Mouse (Mus musculus): ENCODE data around the gene Cxcr5. TPM values are rescaled to one million over a fixed set of nuclear protein-coding genes. Genes with fewer than 3 reads are reported as not detected.

The Cxcr5 gene
- polyA plus RNA-seq, 1 experiment from 2014 or later: not detected

DNA sequence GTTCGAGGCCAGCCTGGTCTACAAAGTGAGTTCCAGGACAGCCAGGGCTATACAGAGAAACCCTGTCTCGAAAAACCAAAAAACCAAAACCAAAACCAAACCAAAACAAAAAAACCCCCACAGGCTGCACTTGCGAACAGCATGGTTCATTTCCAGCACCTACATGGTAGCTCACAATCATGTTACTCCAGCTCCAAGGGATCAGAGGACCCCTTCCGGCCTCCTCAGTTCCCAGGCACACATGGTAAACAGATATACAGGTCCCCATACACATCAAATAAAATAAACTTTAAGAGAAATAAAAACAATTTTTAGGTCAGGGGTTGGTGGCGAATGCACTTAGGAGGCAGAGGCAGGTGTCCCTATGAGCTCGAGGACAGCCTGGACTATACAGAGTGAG lies 41.1 kb upstream of the Cxcr5 start:
- 68% methylated on average over 6 of the region's 6 CpGs for WGBS
- no peaks in the 10 kb centered on the region for H3K27me3 ChIP-seq (replicated peaks; ENCODE audit: control insufficient read depth, insufficient read depth, low read length)
- H3K4me1 ChIP-seq (replicated peaks; ENCODE audit: control insufficient read depth, insufficient read depth, low read length): peaks cover 34% of the 10 kb centered on the region
- peak overlapping the region; percentile 99; the same call in 1 of the 2 replicates for H3K4me3 ChIP-seq (replicated peaks; ENCODE audit: low read length)
- no peak for ATAC-seq
- peak overlapping the region; percentile 92 for H3K4me2 ChIP-seq (ENCODE audit: low read length)
- H3K9ac ChIP-seq (replicated peaks; ENCODE audit: low read depth, low read length): no peak overlapping the region
- H3K27ac ChIP-seq (ENCODE audit: low read length): peak overlapping the region; percentile 13; the same call in 1 of the 2 replicates
- no peaks in the 10 kb centered on the region; the same call in 1 of the 2 replicates for H3K36me3 ChIP-seq (ENCODE audit: control insufficient read depth, insufficient read depth)
- no peaks in the 10 kb centered on the region for H3K9me3 ChIP-seq (ENCODE audit: control insufficient read depth, low read length)

DNA sequence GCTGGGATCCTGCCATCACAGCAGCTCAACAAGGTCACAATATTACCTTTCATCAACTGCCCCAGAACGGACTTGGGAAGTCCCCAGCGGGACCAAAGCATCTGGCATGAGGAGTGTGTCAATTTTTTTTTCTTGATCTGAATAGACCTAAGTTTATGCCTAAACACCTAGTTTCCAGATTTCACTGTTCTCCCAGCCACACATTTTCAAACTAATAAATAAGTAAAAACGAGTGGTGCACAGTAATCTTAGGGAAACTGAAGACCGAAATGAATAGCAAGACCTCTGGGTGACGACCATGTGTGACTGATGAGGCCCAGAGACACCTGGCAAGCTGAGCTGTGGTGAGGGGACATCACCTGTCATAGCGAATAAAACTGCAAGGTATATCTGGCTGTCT lies 39.1 kb upstream of the Cxcr5 start:
- no peak for ATAC-seq
- H3K9me3 ChIP-seq (ENCODE audit: control insufficient read depth, low read length): no peaks in the 10 kb centered on the region
- H3K4me1 ChIP-seq (replicated peaks; ENCODE audit: control insufficient read depth, insufficient read depth, low read length): peaks cover 25% of the 10 kb centered on the region
- H3K4me3 ChIP-seq (replicated peaks; ENCODE audit: low read length): no peak overlapping the region
- H3K36me3 ChIP-seq (ENCODE audit: control insufficient read depth, insufficient read depth): no peaks in the 10 kb centered on the region
- no peaks in the 10 kb centered on the region for H3K27me3 ChIP-seq (replicated peaks; ENCODE audit: control insufficient read depth, insufficient read depth, low read length)
- H3K4me2 ChIP-seq (ENCODE audit: low read length): no peak overlapping the region
- WGBS: 81% methylated on average over 6 of the region's 6 CpGs
- no peak overlapping the region for H3K9ac ChIP-seq (replicated peaks; ENCODE audit: low read depth, low read length)
- no peak overlapping the region for H3K27ac ChIP-seq (ENCODE audit: low read length)

DNA sequence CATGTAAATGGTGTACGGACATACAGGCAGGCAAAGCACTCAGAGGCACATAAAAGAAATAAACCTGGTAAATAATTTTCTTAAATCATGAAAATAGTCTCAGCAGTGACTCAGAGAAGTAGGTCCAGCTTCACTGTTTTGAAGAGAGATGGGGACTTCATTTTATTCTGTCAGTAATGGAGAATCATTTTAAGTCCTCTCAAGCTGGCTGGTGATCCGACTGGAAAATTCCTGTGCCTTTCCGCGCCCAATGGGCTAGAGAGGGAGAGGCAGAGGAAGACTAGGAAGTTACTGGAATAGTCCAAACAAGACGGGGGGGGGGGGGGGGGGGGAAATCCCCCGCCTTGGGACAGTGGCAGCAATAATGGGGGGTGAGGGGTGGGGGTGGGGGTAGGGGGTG lies 37.9 kb upstream of the Cxcr5 start:
- H3K4me2 ChIP-seq (ENCODE audit: low read length): no peak overlapping the region
- no peak for ATAC-seq
- no peak overlapping the region for H3K27ac ChIP-seq (ENCODE audit: low read length)
- H3K4me3 ChIP-seq (replicated peaks; ENCODE audit: low read length): no peak overlapping the region
- H3K9me3 ChIP-seq (ENCODE audit: control insufficient read depth, low read length): no peaks in the 10 kb centered on the region
- no peak overlapping the region for H3K9ac ChIP-seq (replicated peaks; ENCODE audit: low read depth, low read length)
- no peaks in the 10 kb centered on the region for H3K36me3 ChIP-seq (ENCODE audit: control insufficient read depth, insufficient read depth)
- H3K4me1 ChIP-seq (replicated peaks; ENCODE audit: control insufficient read depth, insufficient read depth, low read length): peaks cover 25% of the 10 kb centered on the region
- WGBS: 21% methylated on average over 4 of the region's 6 CpGs
- no peaks in the 10 kb centered on the region for H3K27me3 ChIP-seq (replicated peaks; ENCODE audit: control insufficient read depth, insufficient read depth, low read length)

DNA sequence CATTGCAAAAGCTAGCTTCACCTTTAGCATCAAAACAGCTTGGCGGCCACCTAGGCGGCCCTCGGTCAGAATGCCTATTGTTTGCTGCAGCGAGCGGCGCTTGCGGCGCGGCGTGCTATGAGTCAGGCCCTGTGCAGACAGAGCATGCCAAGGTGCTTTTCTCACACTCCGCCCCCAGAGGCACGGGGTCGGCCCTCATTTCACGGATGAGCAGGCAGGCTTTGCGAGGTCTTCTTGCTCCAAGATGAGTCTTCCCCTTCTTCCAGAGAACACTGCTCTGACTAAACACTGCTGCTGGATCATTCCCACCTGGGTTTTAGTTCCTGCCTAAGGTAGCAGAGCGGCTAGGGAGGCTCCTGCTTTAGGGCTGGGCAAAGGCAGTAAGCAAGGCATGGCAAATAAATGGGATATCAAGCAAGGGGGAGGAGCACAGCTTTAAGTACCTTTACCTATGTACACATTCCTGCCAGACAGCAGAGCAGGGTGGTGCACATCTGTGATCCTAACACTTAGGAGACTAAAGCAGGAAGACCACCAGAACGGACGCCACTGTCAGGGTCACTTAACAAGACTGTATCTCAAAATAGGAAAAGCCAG lies 37.3 kb upstream of the Cxcr5 start:
- peak overlapping the region; percentile 36 for H3K9ac ChIP-seq (replicated peaks; ENCODE audit: low read depth, low read length)

DNA sequence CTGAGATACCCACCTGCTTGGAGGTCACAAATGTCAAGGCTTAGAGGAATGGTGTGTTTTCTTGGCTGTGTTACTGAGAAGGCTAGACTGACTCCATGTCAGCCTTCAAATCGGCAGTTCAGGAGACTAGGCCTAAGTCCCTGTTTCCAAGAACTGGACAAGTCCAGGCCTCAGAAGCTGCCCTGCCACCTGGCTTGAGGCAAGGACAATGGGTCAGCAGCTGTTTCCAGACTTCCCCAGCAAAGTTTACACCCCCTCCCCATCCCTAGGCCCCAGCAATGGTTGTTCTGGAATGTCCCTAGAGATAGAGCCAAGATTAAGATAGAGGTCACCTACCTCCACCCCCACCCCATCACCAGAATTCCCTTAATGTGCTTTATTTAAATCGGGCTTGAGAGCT lies 36.1 kb upstream of the Cxcr5 start:
- no peak overlapping the region for H3K4me3 ChIP-seq (replicated peaks; ENCODE audit: low read length)
- no peaks in the 10 kb centered on the region for H3K36me3 ChIP-seq (ENCODE audit: control insufficient read depth, insufficient read depth)
- H3K9ac ChIP-seq (replicated peaks; ENCODE audit: low read depth, low read length): no peak overlapping the region
- no peaks in the 10 kb centered on the region for H3K27me3 ChIP-seq (replicated peaks; ENCODE audit: control insufficient read depth, insufficient read depth, low read length)
- no peak overlapping the region for H3K4me2 ChIP-seq (ENCODE audit: low read length)
- H3K4me1 ChIP-seq (replicated peaks; ENCODE audit: control insufficient read depth, insufficient read depth, low read length): peaks cover 14% of the 10 kb centered on the region
- WGBS: 96% methylated on average over 2 of the region's 2 CpGs
- no peak for ATAC-seq
- no peak overlapping the region for H3K27ac ChIP-seq (ENCODE audit: low read length)
- no peaks in the 10 kb centered on the region for H3K9me3 ChIP-seq (ENCODE audit: control insufficient read depth, low read length)

More for the DNA sequence above, 37.3 kb upstream of the Cxcr5 start:
- Histone ChIP-seq H3K4me1 (replicated peaks; ENCODE audit: control insufficient read depth, insufficient read depth, low read length) (peaks cover 25% of the 10 kb centered on the region), H3K36me3 (ENCODE audit: control insufficient read depth, insufficient read depth) (no peaks in the 10 kb centered on the region), H3K4me3 (replicated peaks; ENCODE audit: low read length) (peak overlapping the region; percentile 10; the same call in 1 of the 2 replicates), H3K4me2 (ENCODE audit: low read length) (peak overlapping the region; percentile 41), H3K27ac (ENCODE audit: low read length) (no peak overlapping the region), H3K9me3 (ENCODE audit: control insufficient read depth, low read length) (no peaks in the 10 kb centered on the region), H3K27me3 (replicated peaks; ENCODE audit: control insufficient read depth, insufficient read depth, low read length) (no peaks in the 10 kb centered on the region)
- no peak for ATAC-seq
- 5% methylated on average over 18 of the region's 18 CpGs for WGBS

DNA sequence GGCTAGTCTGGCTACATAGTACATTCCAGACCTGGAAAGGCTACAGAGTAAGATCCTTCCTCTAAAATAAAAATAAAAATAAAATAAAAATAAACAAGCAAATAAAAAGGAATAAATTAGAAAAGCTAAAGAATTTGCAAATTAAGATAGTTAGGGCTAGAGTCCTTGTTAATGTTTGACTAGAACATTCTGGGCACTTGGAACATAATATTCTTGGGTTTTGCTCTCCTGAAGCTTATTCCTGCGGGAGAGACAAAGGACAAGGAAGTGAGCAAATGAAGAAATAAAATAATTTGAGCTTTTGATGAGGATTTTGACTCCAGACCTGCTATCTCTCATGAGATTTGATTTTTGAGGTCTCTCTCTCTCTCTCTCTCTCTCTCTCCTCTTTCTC lies 33.9 kb upstream of the Cxcr5 start:
- ATAC-seq: no peak
- no peak overlapping the region for H3K4me3 ChIP-seq (replicated peaks; ENCODE audit: low read length)
- 87% methylated on average over 1 of the region's 1 CpGs for WGBS
- no peaks in the 10 kb centered on the region for H3K36me3 ChIP-seq (ENCODE audit: control insufficient read depth, insufficient read depth)
- H3K9me3 ChIP-seq (ENCODE audit: control insufficient read depth, low read length): no peaks in the 10 kb centered on the region
- peaks cover 11% of the 10 kb centered on the region for H3K4me1 ChIP-seq (replicated peaks; ENCODE audit: control insufficient read depth, insufficient read depth, low read length)
- H3K4me2 ChIP-seq (ENCODE audit: low read length): no peak overlapping the region
- no peak overlapping the region for H3K27ac ChIP-seq (ENCODE audit: low read length)
- no peaks in the 10 kb centered on the region for H3K27me3 ChIP-seq (replicated peaks; ENCODE audit: control insufficient read depth, insufficient read depth, low read length)
- no peak overlapping the region for H3K9ac ChIP-seq (replicated peaks; ENCODE audit: low read depth, low read length)

DNA sequence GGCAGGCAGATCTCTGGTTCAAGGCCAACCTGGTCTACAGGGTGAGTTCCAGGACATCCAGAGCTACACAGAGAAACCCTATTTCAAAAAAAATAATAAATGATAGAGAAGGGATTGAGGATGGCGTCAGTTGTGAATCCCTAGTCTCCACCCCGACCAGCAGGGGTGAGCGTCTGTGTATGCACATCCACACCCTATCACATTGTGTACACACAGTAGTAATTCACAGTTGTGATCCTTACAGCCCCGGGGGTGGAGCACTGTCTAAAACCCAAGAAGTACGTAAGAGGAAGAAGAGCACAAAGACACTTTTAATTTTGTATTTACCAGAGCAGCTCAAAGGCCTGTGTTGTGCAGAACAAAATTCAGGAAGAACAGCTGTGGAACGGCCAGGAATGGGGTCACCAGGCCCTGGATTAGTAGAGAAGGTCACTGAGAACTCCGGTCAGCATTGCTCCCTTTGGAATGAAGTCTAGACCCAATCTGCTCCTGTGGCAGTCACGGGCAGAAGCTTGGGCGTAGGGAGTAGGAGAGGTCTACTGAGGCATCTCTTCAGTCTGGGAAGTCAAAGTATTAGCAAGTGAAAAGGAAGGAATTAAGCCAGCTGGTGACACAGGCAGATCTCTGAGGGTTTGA lies 33.3 kb upstream of the Cxcr5 start:
- Histone ChIP-seq H3K9me3 (ENCODE audit: control insufficient read depth, low read length) (no peaks in the 10 kb centered on the region), H3K36me3 (ENCODE audit: control insufficient read depth, insufficient read depth) (no peaks in the 10 kb centered on the region), H3K4me1 (replicated peaks; ENCODE audit: control insufficient read depth, insufficient read depth, low read length) (peaks cover 11% of the 10 kb centered on the region), H3K4me3 (replicated peaks; ENCODE audit: low read length) (no peak overlapping the region), H3K4me2 (ENCODE audit: low read length) (no peak overlapping the region), H3K9ac (replicated peaks; ENCODE audit: low read depth, low read length) (no peak overlapping the region), H3K27me3 (replicated peaks; ENCODE audit: control insufficient read depth, insufficient read depth, low read length) (no peaks in the 10 kb centered on the region), H3K27ac (ENCODE audit: low read length) (no peak overlapping the region)
- no peak for ATAC-seq
- WGBS: 87% methylated on average over 9 of the region's 9 CpGs

DNA sequence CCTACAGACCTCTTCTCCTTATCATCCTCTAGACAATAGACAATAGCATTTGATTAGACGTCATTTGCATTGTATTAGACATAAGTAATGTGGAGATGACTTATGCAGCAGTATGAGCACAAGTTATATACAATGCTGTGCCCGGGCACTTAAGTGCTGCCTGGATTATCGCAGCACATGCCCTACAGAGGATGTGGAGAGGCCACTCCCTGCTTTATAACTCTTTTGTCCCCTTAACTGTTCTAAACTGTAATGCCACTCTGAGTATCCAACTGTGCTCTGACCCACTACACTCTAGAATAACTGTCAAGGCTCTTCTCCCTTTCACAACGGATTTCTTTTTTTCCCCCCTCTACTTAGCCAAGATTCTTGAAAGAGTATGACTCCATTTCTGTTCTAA lies 32.2 kb upstream of the Cxcr5 start:
- Histone ChIP-seq H3K27ac (ENCODE audit: low read length) (no peak overlapping the region), H3K36me3 (ENCODE audit: control insufficient read depth, insufficient read depth) (no peaks in the 10 kb centered on the region), H3K4me1 (replicated peaks; ENCODE audit: control insufficient read depth, insufficient read depth, low read length) (peaks cover 6% of the 10 kb centered on the region), H3K4me3 (replicated peaks; ENCODE audit: low read length) (no peak overlapping the region), H3K4me2 (ENCODE audit: low read length) (no peak overlapping the region), H3K27me3 (replicated peaks; ENCODE audit: control insufficient read depth, insufficient read depth, low read length) (no peaks in the 10 kb centered on the region), H3K9me3 (ENCODE audit: control insufficient read depth, low read length) (no peaks in the 10 kb centered on the region), H3K9ac (replicated peaks; ENCODE audit: low read depth, low read length) (no peak overlapping the region)
- WGBS: 84% methylated on average over 4 of the region's 4 CpGs
- ATAC-seq: no peak

DNA sequence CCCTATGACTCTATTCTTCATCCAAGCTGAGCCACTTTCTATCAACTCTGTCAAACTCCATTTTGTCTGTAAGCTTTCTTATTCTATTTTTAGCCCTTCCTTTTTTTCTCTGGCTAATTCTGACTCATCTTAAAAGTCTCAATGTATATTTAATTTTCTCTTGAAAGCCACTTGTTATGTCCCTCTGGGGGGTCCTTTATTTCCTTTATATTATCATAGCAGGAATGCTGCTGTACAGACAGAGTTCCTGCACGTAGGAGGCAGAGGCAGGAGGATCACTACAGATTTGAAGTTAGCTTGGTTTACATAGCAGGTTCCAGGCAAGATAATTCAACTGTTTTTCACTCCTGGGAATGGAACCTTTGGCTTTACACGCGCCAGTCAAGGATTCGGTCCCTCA lies 31.5 kb upstream of the Cxcr5 start:
- Histone ChIP-seq H3K27ac (ENCODE audit: low read length) (no peak overlapping the region), H3K27me3 (replicated peaks; ENCODE audit: control insufficient read depth, insufficient read depth, low read length) (no peaks in the 10 kb centered on the region), H3K4me3 (replicated peaks; ENCODE audit: low read length) (no peak overlapping the region), H3K36me3 (ENCODE audit: control insufficient read depth, insufficient read depth) (no peaks in the 10 kb centered on the region), H3K9ac (replicated peaks; ENCODE audit: low read depth, low read length) (no peak overlapping the region), H3K4me1 (replicated peaks; ENCODE audit: control insufficient read depth, insufficient read depth, low read length) (no peaks in the 10 kb centered on the region), H3K4me2 (ENCODE audit: low read length) (no peak overlapping the region), H3K9me3 (ENCODE audit: control insufficient read depth, low read length) (no peaks in the 10 kb centered on the region)
- WGBS: 84% methylated on average over 4 of the region's 4 CpGs
- no peak for ATAC-seq

Measured in forebrain, embryonic 16.5 days (tissue).